Comparison of ENCODE assay signal across 24 mouse cellular contexts in genomic region chr10:39157321-39157720, GRCm38 (mm10). TPM values are rescaled to one million over a fixed set of nuclear protein-coding genes. Genes with fewer than 3 reads are reported as not detected.
DNase-seq lines count a peak whose midpoint lies in the region; ATAC-seq lines count a peak whose summit lies in the region.
"Had no signal": no experiment of that assay in that cellular context is flagged by ENCODE, and none has a peak within 500 bp of the region (broad histone marks: within the 10 kb centered on the region; RNA-seq: fewer than 3 reads in every experiment).

No protein-coding gene starts in this region.

- H3K9ac ChIP-seq in liver, embryonic 12.5 days = no peak overlapping the region
- H3K9ac ChIP-seq: embryonic facial prominence, embryonic 13.5 days; embryonic facial prominence, embryonic 15.5 days; forebrain, embryonic 12.5 days had no signal

- H3K4me2 ChIP-seq in liver, embryonic 12.5 days = no peak overlapping the region
- H3K4me2 ChIP-seq: embryonic facial prominence, embryonic 13.5 days; embryonic facial prominence, embryonic 15.5 days; forebrain, embryonic 12.5 days had no signal

- no peaks in the 10 kb centered on the region for H3K4me1 ChIP-seq in liver, embryonic 12.5 days
- H3K4me1 ChIP-seq: embryonic facial prominence, embryonic 13.5 days; embryonic facial prominence, embryonic 15.5 days; forebrain, embryonic 12.5 days had no signal

- no peak overlapping the region for H3K27ac ChIP-seq in liver, embryonic 12.5 days
- H3K27ac ChIP-seq: embryonic facial prominence, embryonic 13.5 days; embryonic facial prominence, embryonic 15.5 days; forebrain, embryonic 10.5 days; forebrain, embryonic 12.5 days had no signal

- no peaks in the 10 kb centered on the region; the same call in 1 of the 2 replicates for H3K27me3 ChIP-seq in liver, embryonic 12.5 days (replicated peaks)
- H3K27me3 ChIP-seq: embryonic facial prominence, embryonic 13.5 days; embryonic facial prominence, embryonic 15.5 days; forebrain, embryonic 12.5 days had no signal

- no peak overlapping the region for H3K4me3 ChIP-seq in liver, embryonic 12.5 days
- H3K4me3 ChIP-seq: embryonic facial prominence, embryonic 13.5 days; embryonic facial prominence, embryonic 15.5 days; erythroblast, embryonic 14.5 days; forebrain, embryonic 10.5 days; forebrain, embryonic 12.5 days had no signal

- ATAC-seq in liver, embryonic 12.5 days = no peak
- ATAC-seq: forebrain, embryonic 14.5 days; forebrain, embryonic 16.5 days had no signal

- 86% methylated on average over 1 of the region's 1 CpGs for WGBS in liver, embryonic 12.5 days (ENCODE audit: insufficient replicate concordance)

- DNase-seq in 3T3-L1 (ENCODE audit: low read depth, low spot score) (peak; percentile 82), 416B (ENCODE audit: low read depth) (peak; percentile 10), NIH3T3 (ENCODE audit: low read depth) (peak; percentile 56)
- no peak for DNase-seq in frontal cortex, postnatal 25 days (ENCODE audit: low spot score in 2 of 2)
- DNase-seq in lung, postnatal 4 days = no peak
- DNase-seq: adrenal gland, adult 8-10 months; adrenal gland, postnatal 14 days; adrenal gland, postnatal 36 days; cerebellum, adult 11-12 months; cerebellum, adult 2 months; cerebellum, adult 9-10 months; cerebellum, postnatal 10 days; cerebellum, postnatal 25 days; embryo, embryonic 11 days had no signal

- H3K36me3 ChIP-seq in liver, embryonic 12.5 days = peaks cover 3% of the 10 kb centered on the region; the same call in 1 of the 2 replicates
- H3K36me3 ChIP-seq: embryonic facial prominence, embryonic 13.5 days; embryonic facial prominence, embryonic 15.5 days had no signal

- no peaks in the 10 kb centered on the region for H3K9me3 ChIP-seq in liver, embryonic 12.5 days (replicated peaks)
- H3K9me3 ChIP-seq: embryonic facial prominence, embryonic 13.5 days; embryonic facial prominence, embryonic 15.5 days; forebrain, embryonic 10.5 days; forebrain, embryonic 12.5 days had no signal

RNA-seq across cellular contexts. Expression of gene Ccn6, which starts 6.3 kb away (rescaled TPM):
- polyA plus RNA-seq in liver, embryonic 12.5 days (2016; fragmentation: Nextera tagmentation; extraction: Ambion mirVana) = not detected in 2 replicates
- polyA plus RNA-seq: C2C12; embryonic facial prominence, embryonic 11.5 days; erythroblast, embryonic 14.5 days had no signal

RNA-seq across cellular contexts. Expression of gene Tube1, which starts 23.5 kb away (rescaled TPM):
- polyA plus RNA-seq in liver, embryonic 12.5 days (2016; fragmentation: Nextera tagmentation; extraction: Ambion mirVana) = 8.6 and 9.0 TPM in 2 replicates

RNA-seq across cellular contexts. Expression of gene Fam229b, which starts 23.6 kb away (rescaled TPM):
- 1.6 and 1.9 TPM in 2 replicates for polyA plus RNA-seq in liver, embryonic 12.5 days (2016; fragmentation: Nextera tagmentation; extraction: Ambion mirVana)
- polyA plus RNA-seq: erythroblast, embryonic 14.5 days had no signal

Comparison
In these comparisons a context has a peak if more than half of its experiments do, and no peak if none do; other contexts are left out.
1. DNase-seq: peak in 3T3-L1 (single experiment), 416B (single experiment) and NIH3T3 (single experiment); none in frontal cortex, postnatal 25 days (0 of 2) and lung, postnatal 4 days (0 of 2).